Mouse (Mus musculus) gastrocnemius, postnatal 36 days (tissue): Measurements from ENCODE around the gene Lrmda. TPM values are rescaled to one million over a fixed set of nuclear protein-coding genes. Genes with fewer than 3 reads are reported as not detected.

Experiments
- DNase-seq, 2 experiments: peaks; one replicate each; pipeline ENCODE4 v3.0.0; 2022
- intact Hi-C: fragments of 180-260 bp; cut with DNase I; formaldehyde crosslinking; loops from one replicate; pipeline ENCODE4 v1.15.1; 2025
- total RNA-seq, 2 experiments: library from RNA; stranded (reverse); gene quantifications; 2 replicates each; pipeline ENCODE4 v1.2.3; 2021

The Lrmda gene
- total RNA-seq, 2 experiments from 2014 or later = 1.7 to 2.8 TPM

DNA sequence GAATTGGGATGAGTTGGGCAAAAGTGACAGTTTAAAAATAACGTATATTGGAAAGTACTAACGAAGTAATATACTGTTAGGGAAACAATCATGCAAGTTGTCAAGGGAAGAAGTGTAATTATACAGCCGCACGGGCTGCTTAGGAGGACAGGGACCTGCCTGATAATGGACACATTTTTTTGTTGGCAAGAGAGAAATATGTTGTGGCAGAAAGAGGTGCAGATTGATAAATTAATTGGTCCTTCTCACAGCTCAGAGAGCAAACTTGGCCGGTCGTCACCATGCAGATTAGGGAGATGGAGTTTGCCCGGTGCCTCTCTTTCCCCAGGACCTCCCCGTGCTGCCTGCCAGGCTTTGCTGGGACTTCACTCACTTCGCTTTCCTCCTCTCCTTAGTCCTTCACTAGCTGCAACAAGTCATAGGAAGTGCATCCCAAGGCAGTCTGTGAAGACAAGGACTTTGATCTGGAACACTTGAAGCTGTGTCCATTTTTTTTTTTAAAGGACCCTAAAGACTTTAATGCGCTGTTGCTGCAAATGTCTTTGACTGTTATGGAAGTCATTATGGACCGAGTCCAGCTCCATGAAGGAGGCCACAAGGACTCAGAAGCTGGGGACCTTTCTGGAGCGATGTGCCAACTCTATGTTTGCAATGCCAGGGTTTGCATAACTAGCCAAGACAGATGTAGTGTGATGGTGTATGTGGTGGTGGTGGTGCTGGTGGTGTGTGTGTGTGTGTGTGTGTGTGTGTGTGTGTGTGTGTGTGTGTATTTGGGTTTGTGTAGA lies 179.3 kb downstream of the Lrmda start:
- intact Hi-C loops = no loop called here

DNA sequence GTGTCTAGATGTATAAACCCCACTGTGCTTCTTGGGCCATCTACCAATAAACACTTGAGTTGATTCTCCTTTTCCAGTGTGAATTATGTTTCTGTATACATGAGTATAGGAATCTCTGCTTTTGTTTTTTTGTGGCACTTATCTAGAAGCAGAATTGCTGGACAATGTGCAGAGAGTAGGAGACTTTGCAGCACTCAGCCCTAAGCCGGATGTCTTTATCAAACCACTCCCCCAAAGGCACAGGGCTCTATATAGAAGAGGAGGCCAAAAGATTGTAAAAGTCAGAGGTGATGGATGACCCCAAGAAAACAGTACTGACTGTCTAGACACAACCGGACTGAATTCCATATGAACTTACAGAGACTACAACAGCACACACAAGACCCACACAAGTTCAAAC lies 182.2 kb downstream of the Lrmda start:
- DNase-seq = no peak
- intact Hi-C loops = no loop called here

More for the DNA sequence above, 179.3 kb downstream of the Lrmda start:
- no peak for DNase-seq

GRCm38 (mm10) chr14:22210601-22211000 lies 191.1 kb downstream of the Lrmda start:
- no peak for DNase-seq
- intact Hi-C loops = no loop called here

DNA sequence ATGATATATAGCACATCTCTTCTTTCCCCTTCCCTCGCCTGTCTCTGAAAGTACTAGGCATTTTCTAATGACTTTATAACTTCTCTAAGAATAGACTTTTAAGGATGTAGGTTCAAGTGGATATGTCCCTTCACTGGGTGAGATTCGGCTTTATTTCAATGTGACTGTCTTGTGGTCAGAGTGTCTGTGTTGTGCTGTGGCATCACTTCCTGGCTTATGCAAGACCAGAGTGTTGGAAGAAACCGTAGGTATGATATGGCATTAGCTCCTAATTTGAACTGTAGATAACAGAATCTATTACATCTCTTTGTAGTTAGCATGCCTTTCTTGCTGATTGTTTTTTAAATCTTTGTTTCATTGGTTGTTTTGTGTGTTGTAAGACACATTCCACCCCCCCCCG lies 198.7 kb downstream of the Lrmda start:
- intact Hi-C loops = no loop called here
- no peak for DNase-seq

DNA sequence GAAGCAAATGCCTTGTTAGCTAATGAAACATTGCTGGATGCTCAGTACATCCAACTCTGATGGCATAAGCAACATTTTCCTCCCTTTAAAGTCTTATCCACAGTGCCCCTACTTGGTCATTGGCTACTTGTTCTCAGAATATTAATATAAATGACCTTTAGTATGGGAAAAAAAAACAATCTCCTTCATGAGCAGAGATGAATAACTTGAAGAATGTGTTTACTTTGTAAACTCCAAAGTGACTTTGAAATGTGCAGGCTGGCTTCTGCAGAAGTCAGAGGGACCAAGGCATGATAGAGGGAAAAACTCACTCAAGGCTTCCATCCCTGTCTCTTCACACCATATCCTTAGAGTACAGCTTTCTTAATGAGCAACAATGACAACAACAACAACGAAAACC lies 202.5 kb downstream of the Lrmda start:
- intact Hi-C loops = no loop called here
- no peak for DNase-seq

- DNase-seq = no peak
- intact Hi-C loops = no loop called here
Measured at GRCm38 (mm10) chr14:22222574-22222973, 203.1 kb downstream of the Lrmda start.

DNA sequence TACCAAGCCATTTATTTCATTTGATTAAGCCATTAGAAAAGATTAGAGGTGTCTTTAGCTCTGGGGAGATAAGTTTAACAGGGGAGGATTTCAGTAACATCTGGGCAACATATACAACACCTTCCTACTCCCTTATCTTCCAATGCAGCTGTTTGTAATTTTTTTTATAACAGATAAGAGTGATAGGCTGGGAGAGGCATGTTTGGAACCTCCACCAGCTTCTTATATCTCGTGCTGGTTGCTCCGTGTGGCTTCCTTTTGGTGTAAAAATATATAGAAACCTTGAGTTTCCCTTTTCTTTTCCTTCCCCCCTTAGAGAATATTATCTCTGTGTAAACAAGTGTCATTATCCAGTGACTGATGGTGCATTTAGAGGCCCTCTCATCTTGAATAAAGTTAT lies 206.7 kb downstream of the Lrmda start:
- intact Hi-C loops = no loop called here
- no peak for DNase-seq

GRCm38 (mm10) chr14:22228253-22228968 lies 208.9 kb downstream of the Lrmda start:
- DNase-seq = no peak
- intact Hi-C loops = no loop called here

- intact Hi-C loops = no loop called here
- no peak for DNase-seq
Measured at GRCm38 (mm10) chr14:22240315-22240714, 220.8 kb downstream of the Lrmda start.

DNA sequence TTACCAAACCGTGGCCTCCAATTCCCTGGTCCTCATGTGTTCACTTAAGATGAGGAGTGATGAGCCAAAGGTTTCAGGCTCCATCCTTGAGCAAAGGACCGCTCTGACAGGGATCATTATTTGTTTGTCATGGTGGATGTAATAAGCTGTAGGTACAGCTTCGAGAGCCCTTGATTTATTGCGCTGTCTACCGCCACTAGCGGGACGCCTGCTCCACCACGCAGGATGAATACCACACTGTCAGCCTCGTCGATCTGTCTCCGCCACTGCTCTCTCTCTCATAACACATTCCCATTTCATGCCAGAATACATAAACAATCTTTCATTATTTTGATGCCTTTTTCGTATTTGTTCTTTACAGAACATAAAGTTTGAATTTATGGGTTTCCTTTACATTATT lies 235.9 kb downstream of the Lrmda start:
- intact Hi-C loops = no loop called here

GRCm38 (mm10) chr14:22256274-22256673 lies 236.8 kb downstream of the Lrmda start:
- no peak for DNase-seq
- intact Hi-C loops = no loop called here

More for the DNA sequence above, 235.9 kb downstream of the Lrmda start:
- DNase-seq = no peak

- intact Hi-C loops = loop anchor here (2.0 kb wide), 1 partner anchor 21 kb away; no protein-coding TSS in a partner anchor
- no peak for DNase-seq
Measured at GRCm38 (mm10) chr14:22259376-22260032, 240.0 kb downstream of the Lrmda start.

GRCm38 (mm10) chr14:22260033-22260419 lies 240.5 kb downstream of the Lrmda start:
- intact Hi-C loops = no loop called here
- DNase-seq = no peak

- intact Hi-C loops = no loop called here
Measured at GRCm38 (mm10) chr14:22265229-22265905, 245.9 kb downstream of the Lrmda start.

DNA sequence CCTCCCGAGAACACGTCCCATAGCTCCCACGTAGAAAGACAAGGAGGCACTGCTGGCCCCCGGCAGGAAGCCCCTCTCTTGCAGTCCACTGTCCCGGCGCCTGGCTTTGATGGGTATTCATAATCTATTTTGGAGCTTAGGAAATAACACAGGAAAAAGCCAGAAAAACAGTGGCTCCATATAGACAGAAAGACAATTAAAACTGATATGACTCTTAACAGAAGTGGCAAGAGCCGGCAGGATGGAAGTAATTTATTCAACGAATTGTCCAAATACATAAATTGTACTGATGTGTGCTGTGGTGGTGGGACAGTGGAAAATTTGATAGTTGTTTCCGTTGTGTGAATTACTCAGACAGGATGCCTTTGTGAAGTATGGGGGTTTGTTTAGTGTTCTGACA lies 250.3 kb downstream of the Lrmda start:
- intact Hi-C loops = no loop called here
- no peak for DNase-seq

More at GRCm38 (mm10) chr14:22265229-22265905, 245.9 kb downstream of the Lrmda start:
- DNase-seq = no peak

DNA sequence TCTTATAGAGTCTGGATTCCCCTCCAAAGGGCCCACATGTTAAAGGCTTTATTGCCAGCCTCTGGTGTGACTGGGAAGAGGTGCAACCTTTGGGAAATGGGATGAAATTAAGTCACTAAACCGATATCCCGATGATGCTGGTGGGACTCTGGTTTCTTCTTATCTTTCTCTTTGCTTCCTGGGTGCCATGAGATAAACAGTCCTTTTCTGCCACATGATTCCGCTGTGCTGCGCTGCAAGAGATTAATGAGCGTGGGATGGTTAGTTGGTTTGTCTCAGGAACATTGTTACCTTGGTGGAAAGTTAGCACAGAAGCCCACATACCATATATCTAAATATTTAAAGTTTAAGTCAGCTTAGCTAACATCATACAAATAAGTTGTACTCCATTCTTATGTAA lies 258.5 kb downstream of the Lrmda start:
- no peak for DNase-seq
- intact Hi-C loops = no loop called here

DNA sequence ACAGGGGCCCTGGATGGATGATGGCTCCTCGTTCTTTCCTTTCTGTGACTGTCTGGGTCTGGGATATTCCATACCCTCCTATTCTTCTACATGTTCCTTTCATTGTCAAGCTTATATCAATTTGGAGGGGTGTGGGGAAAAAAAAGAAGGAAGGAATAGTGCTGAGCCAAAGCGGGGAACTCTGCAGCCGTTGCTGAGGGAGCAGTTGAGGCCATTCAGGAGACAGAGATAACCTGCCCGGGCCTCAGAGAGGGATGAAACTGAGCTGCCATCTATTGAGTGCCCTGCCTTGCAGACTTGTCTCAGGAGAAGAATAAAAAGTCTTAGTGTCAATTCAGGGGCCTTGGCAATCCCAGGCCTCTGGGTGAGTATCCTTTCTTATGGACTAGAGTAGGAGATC lies 260.1 kb downstream of the Lrmda start:
- intact Hi-C loops = no loop called here
- DNase-seq = no peak

DNA sequence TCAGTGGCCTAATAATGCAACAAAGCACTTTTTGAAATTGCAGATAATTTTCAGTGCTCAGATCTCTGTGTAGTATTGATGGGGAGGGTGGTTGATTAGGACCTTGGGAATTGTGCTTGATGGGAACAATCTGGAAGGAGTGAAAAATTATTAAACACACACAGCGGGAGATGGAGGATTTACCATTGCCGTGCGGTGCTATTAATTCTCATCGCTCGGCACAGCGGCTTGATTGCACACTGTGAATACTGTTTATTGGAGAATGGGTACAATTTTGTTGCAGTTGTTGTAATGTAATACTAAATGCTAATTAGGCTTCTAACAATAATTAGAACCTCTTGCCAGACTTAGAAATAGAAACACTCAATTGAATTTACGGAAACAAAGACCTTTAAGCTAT lies 262.1 kb downstream of the Lrmda start:
- DNase-seq = no peak
- intact Hi-C loops = no loop called here

DNA sequence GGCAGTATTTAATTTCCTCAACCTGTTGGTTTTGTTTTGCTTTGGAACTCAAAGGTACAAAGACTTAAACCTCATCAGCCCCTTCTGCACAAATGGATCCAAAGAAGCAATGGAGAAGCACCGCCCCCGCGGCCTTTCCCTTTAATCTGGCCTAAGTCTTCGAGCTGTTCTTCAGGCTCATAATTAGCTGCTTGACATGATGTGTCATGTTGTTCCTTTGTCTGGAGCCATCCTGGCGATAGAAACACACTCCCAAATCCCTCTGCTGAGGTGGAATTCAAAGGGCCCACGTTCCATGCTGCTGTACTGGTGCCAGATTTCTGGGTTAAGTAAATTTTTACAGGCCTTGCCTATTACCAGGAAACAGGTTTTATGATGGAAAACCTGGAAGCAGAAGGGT lies 263.3 kb downstream of the Lrmda start:
- no peak for DNase-seq
- intact Hi-C loops = no loop called here

- intact Hi-C loops = no loop called here
- no peak for DNase-seq
Measured at GRCm38 (mm10) chr14:22283722-22284121, 264.2 kb downstream of the Lrmda start.
